Mouse (Mus musculus): ENCODE measurements around the gene Sema3a.

Gene Sema3a

GRCm38 (mm10) chr5:13327281-13327680 is 202.1 kb downstream of the Sema3a start:
- peak; percentile 74 for DNase-seq

GRCm38 (mm10) chr5:13331412-13331811 is 206.2 kb downstream of the Sema3a start:
- DNase-seq = peak; percentile 24

- no peak for DNase-seq
Observed at GRCm38 (mm10) chr5:13337665-13338064, 212.5 kb downstream of the Sema3a start.

GRCm38 (mm10) chr5:13347068-13347467 is 221.9 kb downstream of the Sema3a start:
- DNase-seq = no peak

DNA sequence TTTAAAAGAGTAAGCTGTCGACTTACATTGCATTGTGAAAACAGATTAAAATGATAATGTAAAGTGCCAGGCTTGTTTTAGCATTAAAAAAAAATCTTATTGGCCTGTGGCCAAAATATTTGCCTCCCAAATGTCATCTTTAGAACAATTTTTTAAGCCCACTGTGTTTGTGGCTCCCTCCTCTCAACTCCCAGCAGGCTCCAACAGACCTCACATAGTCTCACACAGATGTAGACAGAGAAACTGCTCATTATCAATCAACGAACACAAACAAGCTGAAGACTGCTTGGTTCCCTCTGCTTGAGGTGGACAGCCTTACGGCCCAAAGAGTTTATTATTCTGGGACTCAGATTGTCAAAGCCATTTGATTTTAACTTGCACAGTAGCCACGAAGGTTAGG is 226.4 kb downstream of the Sema3a start:
- no peak for DNase-seq

DNA sequence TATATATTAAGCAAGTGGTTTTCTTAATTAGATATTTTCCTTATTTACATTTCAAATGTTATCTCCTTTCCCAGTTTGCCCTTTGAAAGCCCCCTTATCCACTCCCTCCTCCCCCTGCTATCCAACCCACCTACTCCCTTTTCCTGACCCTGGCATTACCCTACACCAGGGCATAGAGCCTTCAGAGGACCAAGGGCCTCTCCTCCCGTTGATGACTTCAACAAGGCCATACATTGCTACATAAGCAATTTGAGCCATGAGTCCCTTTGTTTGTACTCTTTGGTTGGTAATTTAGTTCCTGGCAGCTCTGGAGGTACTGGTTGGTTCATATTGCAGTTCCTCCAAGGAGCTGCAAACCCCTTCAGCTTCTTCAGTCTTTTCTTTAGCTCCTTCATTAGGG is 227.8 kb downstream of the Sema3a start:
- DNase-seq = no peak

DNA sequence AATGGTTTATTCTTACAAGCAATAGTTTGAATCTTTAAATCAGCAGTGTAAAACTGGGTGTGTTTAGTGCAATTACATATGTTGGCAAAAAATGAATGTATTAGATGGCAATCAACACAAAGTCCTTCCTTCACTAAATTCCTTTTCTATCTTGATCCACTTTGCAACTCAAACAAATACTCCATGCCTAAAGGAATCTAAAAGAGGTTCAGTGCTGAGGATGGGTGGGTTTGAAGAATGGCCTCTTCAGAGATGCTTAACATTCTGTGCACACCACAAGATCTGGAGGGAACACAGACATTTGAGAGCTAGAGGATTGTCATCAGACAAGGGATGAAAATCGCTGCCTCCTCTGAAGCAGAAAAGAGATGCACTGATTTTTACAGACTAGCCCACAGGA is 228.3 kb downstream of the Sema3a start:
- DNase-seq = no peak

DNA sequence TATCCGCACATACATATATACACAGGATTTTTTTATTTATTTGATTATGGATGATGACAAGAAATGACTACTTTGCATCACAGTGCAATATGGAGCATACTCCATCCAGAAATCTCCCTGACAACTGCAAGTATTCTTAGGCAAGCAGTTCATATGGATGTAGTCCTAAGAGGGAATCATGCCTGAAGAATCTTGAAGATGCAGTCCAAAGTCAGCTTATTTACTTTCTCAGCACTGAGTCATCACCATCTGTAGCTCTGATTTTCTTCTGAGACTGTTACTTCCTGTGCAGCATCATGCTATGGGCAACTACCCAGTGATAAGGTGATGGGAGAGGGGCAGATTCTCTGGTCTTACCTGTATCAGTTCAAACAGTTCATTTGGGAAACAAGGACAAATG is 229.7 kb downstream of the Sema3a start:
- DNase-seq = no peak

- no peak for DNase-seq
Observed at GRCm38 (mm10) chr5:13358770-13359169, 233.6 kb downstream of the Sema3a start.

GRCm38 (mm10) chr5:13360711-13361110 is 235.5 kb downstream of the Sema3a start:
- no peak for DNase-seq

- no peak for DNase-seq
Observed at GRCm38 (mm10) chr5:13365108-13365507, 239.9 kb downstream of the Sema3a start.

DNA sequence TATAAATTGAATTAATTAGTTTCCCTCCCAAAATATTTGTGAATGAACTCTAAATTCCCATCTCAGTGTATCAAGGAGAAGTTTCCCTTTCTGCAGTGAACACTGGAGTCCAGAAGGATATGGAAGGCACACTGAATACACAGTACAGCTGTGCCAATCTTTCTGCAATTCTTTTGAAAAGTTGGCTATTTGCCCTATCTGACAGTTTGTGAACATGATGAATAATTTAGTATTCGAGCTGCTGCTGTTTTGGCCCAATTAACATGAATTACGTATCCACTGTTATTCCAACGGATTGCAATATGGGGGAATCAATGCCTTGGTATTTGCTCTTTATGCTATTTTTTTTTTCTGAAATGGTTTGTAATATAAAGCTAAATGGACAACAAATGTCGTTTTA is 254.0 kb downstream of the Sema3a start:
- no peak for DNase-seq

DNA sequence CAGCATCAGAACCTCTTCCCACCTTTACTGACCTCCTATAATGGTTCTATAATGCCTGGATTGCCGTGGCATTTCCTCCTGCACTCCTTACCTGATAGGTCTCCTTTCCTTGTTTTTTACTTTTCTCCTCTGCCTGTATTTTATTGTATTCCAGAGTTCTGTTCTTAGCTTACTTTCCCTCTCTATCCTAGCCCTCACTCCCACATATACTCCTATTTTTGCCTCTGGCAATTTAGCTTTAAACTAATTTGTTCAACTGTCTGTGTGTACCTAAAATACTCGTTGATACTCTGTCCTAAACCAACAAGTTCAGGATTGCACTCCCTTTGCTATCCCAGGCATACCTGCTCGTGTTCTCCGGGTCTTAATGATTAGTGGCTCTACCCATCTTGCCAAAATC is 258.8 kb downstream of the Sema3a start:
- DNase-seq = no peak

GRCm38 (mm10) chr5:13384714-13385113 is 259.5 kb downstream of the Sema3a start:
- no peak for DNase-seq

DNA sequence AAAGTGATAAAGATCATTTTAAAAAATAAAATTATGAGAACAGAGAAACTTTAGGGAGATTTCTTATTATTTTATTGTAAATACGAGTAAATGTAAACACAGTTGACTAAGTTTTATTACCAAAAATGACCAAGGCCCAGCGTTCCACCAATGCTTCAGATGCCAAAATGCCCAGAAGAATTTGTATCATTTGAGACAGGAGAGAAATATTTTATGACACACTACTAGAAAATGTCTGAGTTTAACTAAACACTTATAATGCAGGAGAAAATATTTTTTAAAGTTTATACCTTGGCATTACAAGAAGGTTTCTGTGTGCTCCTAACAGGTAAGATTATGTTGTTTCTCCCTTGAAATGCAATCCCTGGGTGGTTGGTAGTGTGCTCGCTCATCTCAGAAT is 261.4 kb downstream of the Sema3a start:
- no peak for DNase-seq

DNA sequence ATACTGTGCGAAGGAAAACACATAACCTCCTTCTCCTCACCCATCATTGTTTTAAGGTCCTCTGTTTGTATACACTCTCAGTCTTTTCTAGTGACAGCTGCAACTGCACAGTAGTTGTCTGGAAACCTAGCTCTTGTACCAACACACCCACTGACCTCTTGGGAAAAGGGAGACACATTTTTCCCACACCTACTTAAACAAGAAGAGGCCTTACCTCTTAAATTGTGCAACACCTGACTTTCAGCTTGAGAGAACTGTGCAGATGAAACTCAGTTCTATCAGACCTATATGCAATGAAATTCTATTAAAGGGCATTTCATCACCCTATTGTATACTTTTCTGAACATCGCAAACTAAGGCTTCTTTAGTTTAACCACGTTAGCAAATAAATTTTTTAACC is 262.5 kb downstream of the Sema3a start:
- DNase-seq = no peak

- DNase-seq = no peak
Observed at GRCm38 (mm10) chr5:13389995-13390394, 264.8 kb downstream of the Sema3a start.

- DNase-seq = no peak
Observed at GRCm38 (mm10) chr5:13405432-13405831, 280.2 kb downstream of the Sema3a start.

GRCm38 (mm10) chr5:13406131-13406530 is 280.9 kb downstream of the Sema3a start:
- no peak for DNase-seq

DNA sequence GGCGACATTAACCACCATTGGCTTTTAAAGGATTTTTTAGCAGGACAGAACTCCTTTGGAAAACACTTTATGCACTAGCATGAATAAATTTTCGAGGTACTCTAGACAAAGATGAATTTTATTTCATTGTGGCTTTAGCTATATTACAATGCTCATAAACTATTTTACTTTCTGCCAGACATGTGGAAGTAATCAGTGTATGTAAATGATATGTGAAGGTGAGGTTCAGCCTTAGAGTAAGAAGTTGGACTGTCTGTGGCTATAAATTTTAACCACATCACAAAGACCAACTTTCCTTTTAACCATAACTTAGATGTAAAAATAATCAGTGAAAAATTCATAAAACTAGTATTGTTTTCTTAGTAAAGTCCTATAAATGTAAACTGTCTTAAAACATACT is 286.7 kb downstream of the Sema3a start:
- no peak for DNase-seq

DNA sequence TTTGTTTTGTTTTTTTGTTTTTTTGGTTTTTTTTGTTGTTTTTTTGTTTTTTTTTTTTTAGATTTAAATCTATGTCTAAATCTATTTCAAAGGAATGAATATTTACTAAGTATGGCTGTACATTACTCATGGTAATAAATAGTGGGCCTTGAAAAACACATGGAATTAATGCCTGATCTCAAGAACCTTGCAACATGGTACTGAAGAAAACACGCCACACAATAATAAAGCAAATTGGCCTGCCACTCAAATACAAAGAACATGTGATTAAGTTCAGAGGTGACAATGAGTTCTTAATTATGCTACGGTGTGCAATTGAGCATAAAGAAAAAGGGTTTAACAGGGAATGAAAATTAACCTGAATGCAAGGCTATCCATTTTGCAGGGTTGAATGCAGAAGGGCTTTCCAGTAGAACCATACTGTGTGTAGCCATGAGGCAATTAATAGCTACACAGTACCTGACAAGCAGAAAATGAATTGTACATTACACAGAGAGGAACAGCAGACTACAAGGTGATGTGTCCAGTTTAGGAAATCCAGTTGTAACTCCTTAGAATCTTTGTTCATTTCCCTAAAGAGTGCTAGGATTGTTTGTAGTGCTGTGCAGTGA is 288.8 kb downstream of the Sema3a start:
- DNase-seq = no peak

- DNase-seq = no peak
Observed at GRCm38 (mm10) chr5:13416960-13417710, 291.9 kb downstream of the Sema3a start.

GRCm38 (mm10) chr5:13421276-13421925 is 296.2 kb downstream of the Sema3a start:
- no peak for DNase-seq

- no peak for DNase-seq
Observed at GRCm38 (mm10) chr5:13428702-13429101, 303.5 kb downstream of the Sema3a start.

All from heart, adult 11 months (tissue).